Mouse (Mus musculus) kidney, postnatal 0 days (tissue): ENCODE data around the gene Hist1h4i. TPM values are rescaled to one million over a fixed set of nuclear protein-coding genes. Genes with fewer than 3 reads are reported as not detected.
A peak's percentile ranks its signal among the peaks of the same experiment; 100 is the strongest.

Source experiments
- ATAC-seq: fragments of 200-750 bp; cut with Nextera tagmentation; replicated peaks from 2 replicates; pipeline ENCODE4 v1.8.0; 2017; ENCODE audit warnings: low read depth, moderate number of reproducible peaks, moderate TSS enrichment, moderate library complexity; ENCODE audit not compliant: low FRiP score
- DNase-seq: peaks from one replicate; pipeline ENCODE4 v3.0.0-alpha.2; 2016; ENCODE audit warnings: low spot score
- H3K27ac ChIP-seq: fragments of 300-500 bp; sonication (generic); 2 replicates; pipeline ENCODE4 v1.5.1; 2014; ENCODE audit warnings: mild to moderate bottlenecking
- H3K27me3 ChIP-seq: fragments of 300-500 bp; sonication (generic); 2 replicates; pipeline ENCODE4 v1.6.1; 2014; ENCODE audit warnings: low read length, mixed read lengths; ENCODE audit not compliant: insufficient read depth
- H3K36me3 ChIP-seq: fragments of 300-500 bp; sonication (generic); 2 replicates; pipeline ENCODE4 v1.6.1; 2014; ENCODE audit warnings: low read length, mixed read lengths; ENCODE audit not compliant: insufficient read depth
- H3K4me1 ChIP-seq: fragments of 300-500 bp; sonication (generic); replicated peaks from 2 replicates; pipeline ENCODE4 v1.6.1; 2014; ENCODE audit warnings: antibody characterized with exemption, low read length, mixed read lengths; ENCODE audit not compliant: insufficient read depth
- H3K4me2 ChIP-seq: fragments of 300-500 bp; sonication (generic); 2 replicates; pipeline ENCODE4 v1.6.1; 2014; ENCODE audit warnings: mild to moderate bottlenecking, low read length, moderate library complexity, mixed read lengths
- H3K4me3 ChIP-seq: fragments of 300-500 bp; sonication (generic); replicated peaks from 2 replicates; pipeline ENCODE4 v1.5.1; 2014; ENCODE audit warnings: low read depth, low read length
- H3K9ac ChIP-seq: fragments of 300-500 bp; sonication (generic); 2 replicates; pipeline ENCODE4 v1.6.1; 2014; ENCODE audit warnings: low read depth, low read length
- H3K9me3 ChIP-seq: fragments of 300-500 bp; sonication (generic); replicated peaks from 2 replicates; pipeline ENCODE4 v1.6.1; 2016; ENCODE audit warnings: low read length, inconsistent platforms, mixed read lengths
- CTCF ChIP-seq: IDR thresholded peaks from 2 replicates; pipeline ENCODE4 v1.5.1; 2016; ENCODE audit warnings: antibody characterized with exemption, low read depth, mild to moderate bottlenecking, moderate library complexity
- whole genome bisulfite sequencing: fragments of 180-500 bp; shearing (Covaris S2); extraction: QIAGEN DNeasy Blood & Tissue Kit; methylation state at CpG from one replicate; pipeline ENCODE4 v1.1.7; 2014; 5-methylcytosine and 5-hydroxymethylcytosine counted together
- polyA plus RNA-seq: library from polyadenylated mRNA; unstranded; fragments of >200 nt; fragmentation: Nextera tagmentation; extraction: Ambion mirVana; gene quantifications from 2 replicates; pipeline ENCODE4 v1.2.1, GENCODE M21; 2015

Hist1h4i gene
- polyA plus RNA-seq, 1 experiment from 2014 or later = 17.2 TPM

DNA sequence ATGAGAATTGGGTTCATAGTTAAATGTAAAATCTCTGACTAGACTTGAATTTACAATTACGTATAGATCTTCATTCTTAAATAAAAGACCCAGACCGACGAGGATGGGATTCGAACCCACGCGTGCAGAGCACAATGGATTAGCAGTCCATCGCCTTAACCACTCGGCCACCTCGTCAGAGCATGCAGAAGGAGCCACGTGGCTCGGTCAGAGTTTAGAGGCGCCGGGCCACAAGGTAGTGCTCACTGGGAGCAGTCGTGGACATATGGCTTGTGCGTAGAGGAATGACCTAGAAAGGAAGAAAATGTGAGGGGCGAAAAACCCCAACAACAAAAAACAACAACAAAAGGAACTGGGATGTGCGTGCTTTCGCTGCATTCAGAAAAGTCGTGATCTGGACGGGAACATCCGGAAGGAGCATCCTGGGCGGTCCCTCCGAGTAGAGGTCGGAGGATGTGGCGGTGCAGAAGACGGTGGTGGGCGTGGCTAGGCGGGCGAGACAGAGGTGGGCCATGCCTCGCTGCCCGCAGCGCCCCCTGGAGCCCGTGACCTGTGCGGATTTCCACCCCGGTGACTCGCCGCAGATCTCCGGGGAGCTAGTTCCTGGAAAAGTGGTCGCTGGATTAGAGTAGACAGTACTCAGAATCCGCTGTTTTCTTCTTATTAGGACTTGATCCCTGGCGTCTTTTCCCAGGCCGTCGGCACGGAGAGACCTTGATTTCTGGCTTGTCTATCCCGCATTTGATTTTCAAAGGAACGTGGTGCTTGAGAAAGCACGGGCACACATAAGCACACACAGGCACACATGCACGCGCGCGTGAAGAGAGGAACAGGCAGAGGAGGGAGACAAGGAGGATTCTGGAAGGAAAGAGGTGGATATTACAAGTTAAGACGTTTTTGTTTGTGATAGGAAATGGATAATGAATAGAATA, 9.7 kb upstream of the Hist1h4i start:
- Histone ChIP-seq H3K27ac (peak overlapping the region; percentile 82), H3K36me3 (no peaks in the 10 kb centered on the region), H3K27me3 (no peaks in the 10 kb centered on the region), H3K9ac (peak overlapping the region; percentile 60), H3K4me1 (no peaks in the 10 kb centered on the region), H3K9me3 (no peaks in the 10 kb centered on the region), H3K4me2 (peak overlapping the region; percentile 67), H3K4me3 (peak overlapping the region; percentile 52)
- peak; percentile 83 for TF ChIP-seq CTCF
- WGBS = under 1% methylated on average over 52 of the region's 52 CpGs
- peak; percentile 97 for DNase-seq
- peak; percentile 97 for ATAC-seq

DNA sequence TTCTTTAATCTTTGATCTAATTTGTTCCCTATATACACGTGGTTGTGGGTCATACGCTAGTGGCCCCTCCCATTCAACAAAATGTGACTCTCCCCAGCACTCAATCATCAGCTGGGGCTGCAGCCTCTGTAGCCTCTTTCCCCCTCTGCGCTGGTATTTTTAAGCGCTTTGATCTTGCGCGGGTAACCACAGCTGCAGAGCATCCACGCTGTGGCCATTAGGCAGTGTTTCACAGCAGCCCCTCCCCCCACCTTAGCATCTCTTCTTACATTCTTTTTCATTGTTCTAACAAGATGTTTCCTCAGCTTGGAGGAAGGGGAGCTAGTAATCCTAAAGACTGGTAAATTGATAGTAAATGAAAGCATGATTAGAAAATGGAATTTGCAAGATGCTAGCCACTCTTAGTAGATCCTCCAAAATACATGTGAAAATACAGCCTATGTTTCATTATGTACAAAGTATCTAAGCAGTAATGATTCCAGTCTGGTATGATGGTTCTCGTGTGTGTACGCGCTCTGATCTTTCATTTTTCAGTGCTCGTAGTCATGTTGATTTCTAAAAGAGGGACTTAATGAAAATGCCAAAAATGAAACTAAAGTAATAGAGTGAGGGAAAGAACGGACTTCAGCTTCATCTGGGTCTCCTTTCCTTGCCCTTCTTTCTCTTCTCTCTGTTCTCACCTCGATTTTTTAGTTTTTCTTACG, 8.7 kb upstream of the Hist1h4i start:
- 0 out of 2 replicates have a peak, but pooled peaks have one; percentile 37 for ATAC-seq
- WGBS = under 1% methylated on average over 14 of the region's 14 CpGs
- H3K9ac ChIP-seq = no peak overlapping the region; the same call in 1 of the 2 replicates

DNA sequence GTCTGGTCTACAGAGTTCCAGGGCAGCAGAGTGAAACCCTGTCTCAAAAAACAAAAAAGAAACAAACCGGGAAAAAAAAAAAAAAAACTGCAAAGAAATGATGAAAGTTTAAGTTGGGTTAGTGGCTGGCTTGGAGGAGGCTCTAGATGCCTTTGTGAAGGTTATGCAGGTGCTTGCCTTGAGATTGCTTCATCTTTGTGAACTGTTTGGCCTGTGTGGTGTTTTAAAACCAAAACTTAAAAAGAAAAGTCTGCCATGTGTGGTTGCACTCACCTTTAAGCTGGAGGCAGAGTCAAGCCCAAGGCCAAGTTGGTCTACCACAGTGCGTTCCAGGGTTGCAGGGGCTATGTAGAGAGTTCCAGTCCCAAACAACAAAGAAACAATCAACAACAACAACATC, 7.9 kb upstream of the Hist1h4i start:
- no peak for ATAC-seq
- Histone ChIP-seq H3K9ac (no peak overlapping the region), H3K27ac (no peak overlapping the region), H3K4me1 (no peaks in the 10 kb centered on the region), H3K4me3 (no peak overlapping the region), H3K4me2 (no peak overlapping the region), H3K36me3 (no peaks in the 10 kb centered on the region), H3K27me3 (no peaks in the 10 kb centered on the region), H3K9me3 (no peaks in the 10 kb centered on the region)
- DNase-seq = no peak
- 83% methylated on average over 2 of the region's 2 CpGs for WGBS
- no peak for TF ChIP-seq CTCF

More for the DNA sequence above, 8.7 kb upstream of the Hist1h4i start:
- H3K9me3 ChIP-seq = no peaks in the 10 kb centered on the region
- H3K27ac ChIP-seq = peak overlapping the region; percentile 72
- H3K27me3 ChIP-seq = no peaks in the 10 kb centered on the region
- peak; percentile 87 for DNase-seq
- TF ChIP-seq CTCF = no peak
- peak overlapping the region; percentile 52 for H3K4me3 ChIP-seq
- H3K4me1 ChIP-seq = no peaks in the 10 kb centered on the region
- H3K36me3 ChIP-seq = no peaks in the 10 kb centered on the region
- peak overlapping the region; percentile 67 for H3K4me2 ChIP-seq

DNA sequence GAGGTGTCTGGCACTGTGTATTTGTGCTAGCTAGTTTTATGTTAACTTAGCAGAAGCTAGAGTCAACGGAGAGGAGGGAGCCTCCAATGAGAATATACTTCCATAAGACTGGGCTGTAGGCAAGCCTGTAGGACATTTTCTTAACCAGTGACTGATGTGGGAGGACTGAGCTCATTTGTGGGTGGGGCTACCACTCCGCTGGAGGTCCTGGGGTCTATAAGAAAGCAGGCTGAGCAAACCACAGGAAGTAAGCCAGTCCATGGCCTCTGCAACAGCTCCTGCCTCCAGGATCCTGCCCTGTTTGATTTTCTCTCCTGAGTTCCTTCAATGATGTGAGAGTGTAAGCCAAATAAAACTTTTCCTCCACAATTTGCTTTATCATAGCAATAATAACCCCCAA, 4.1 kb upstream of the Hist1h4i start:
- TF ChIP-seq CTCF = no peak
- WGBS = 67% methylated on average over 2 of the region's 2 CpGs
- Histone ChIP-seq H3K36me3 (no peaks in the 10 kb centered on the region), H3K4me3 (no peak overlapping the region), H3K4me2 (no peak overlapping the region), H3K9ac (no peak overlapping the region), H3K27ac (no peak overlapping the region), H3K27me3 (no peaks in the 10 kb centered on the region), H3K4me1 (peaks cover 6% of the 10 kb centered on the region; the same call in 1 of the 2 replicates), H3K9me3 (no peaks in the 10 kb centered on the region)
- no peak for DNase-seq
- ATAC-seq = no peak

DNA sequence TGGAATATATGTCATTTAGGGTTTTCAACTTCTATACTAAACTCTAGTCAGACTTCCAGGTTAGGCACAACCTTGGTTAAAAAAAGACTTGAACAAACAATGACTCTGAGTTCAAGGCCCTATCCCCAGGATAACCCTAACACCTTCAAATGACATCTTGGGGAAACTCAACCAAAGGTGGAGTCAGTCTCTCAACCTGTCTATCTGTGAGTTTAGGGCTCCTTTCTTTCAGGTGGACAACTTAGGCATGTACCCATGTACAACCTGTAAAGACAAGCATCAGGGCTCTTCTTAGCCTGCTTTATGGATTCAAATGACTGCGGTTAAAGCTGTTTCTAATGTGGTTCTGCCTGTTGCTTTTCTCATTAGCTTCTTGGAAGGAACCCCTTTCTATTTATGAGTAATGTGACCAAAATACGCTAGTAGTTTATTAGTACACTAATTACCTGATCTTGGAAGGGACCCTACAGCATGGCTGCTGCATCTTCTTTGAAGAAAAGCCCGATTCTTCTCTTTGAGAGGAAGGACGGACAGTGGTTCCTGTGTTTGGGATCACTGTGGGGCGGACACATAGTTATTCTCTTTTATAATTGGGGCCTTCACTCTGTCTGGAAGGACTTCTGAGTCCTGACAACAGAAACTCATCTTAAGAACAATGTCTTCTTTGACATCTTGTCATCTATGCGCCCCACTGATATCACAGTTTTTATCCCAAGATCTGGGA, 3.4 kb upstream of the Hist1h4i start:
- no peak for DNase-seq
- TF ChIP-seq CTCF = no peak
- 88% methylated on average over 6 of the region's 6 CpGs for WGBS
- Histone ChIP-seq H3K9ac (no peak overlapping the region), H3K4me1 (peaks cover 6% of the 10 kb centered on the region; the same call in 1 of the 2 replicates), H3K9me3 (no peaks in the 10 kb centered on the region), H3K27ac (no peak overlapping the region), H3K27me3 (no peaks in the 10 kb centered on the region), H3K4me2 (peak overlapping the region; percentile 51; the same call in 1 of the 2 replicates), H3K36me3 (no peaks in the 10 kb centered on the region), H3K4me3 (no peak overlapping the region)
- no peak for ATAC-seq
